Mouse (Mus musculus) kidney, embryonic 14.5 days (tissue): Measurements from ENCODE around the gene Myrip. TPM values are rescaled to one million over a fixed set of nuclear protein-coding genes. Genes with fewer than 3 reads are reported as not detected.
"Not testable (repeated sequence)": the region's sequence is repeated elsewhere in the genome, so short reads cannot be mapped to it uniquely, and the experiment has no call there.

ENCODE experiments used
- ATAC-seq: fragments of 200-750 bp; cut with Nextera tagmentation; 2 replicates; pipeline ENCODE4 v1.8.0; 2017; ENCODE audit warnings: moderate number of reproducible peaks, mild to moderate bottlenecking, moderate TSS enrichment, moderate library complexity; ENCODE audit not compliant: low FRiP score, low TSS enrichment
- H3K27ac ChIP-seq: fragments of 300-500 bp; sonication (generic); 2 replicates; pipeline ENCODE4 v1.5.1; 2014; ENCODE audit warnings: low read depth, mild to moderate bottlenecking, low read length, moderate library complexity, mixed read lengths
- H3K27me3 ChIP-seq: fragments of 300-500 bp; sonication (generic); 2 replicates; pipeline ENCODE4 v1.6.1; 2014; ENCODE audit warnings: mild to moderate bottlenecking, low read length; ENCODE audit not compliant: control insufficient read depth, insufficient read depth
- H3K36me3 ChIP-seq: fragments of 300-500 bp; sonication (generic); 2 replicates; pipeline ENCODE4 v1.6.1; 2014; ENCODE audit warnings: low read length, mixed read lengths; ENCODE audit not compliant: control insufficient read depth, insufficient read depth
- H3K4me1 ChIP-seq: fragments of 300-500 bp; sonication (generic); 2 replicates; pipeline ENCODE4 v1.6.1; 2014; ENCODE audit warnings: low read length, mixed read lengths; ENCODE audit not compliant: control insufficient read depth, insufficient read depth
- H3K4me2 ChIP-seq: fragments of 300-500 bp; sonication (generic); replicated peaks from 2 replicates; pipeline ENCODE4 v1.6.1; 2014; ENCODE audit warnings: low read depth, mild to moderate bottlenecking, low read length
- H3K4me3 ChIP-seq: fragments of 300-500 bp; sonication (generic); 2 replicates; pipeline ENCODE4 v1.5.1; 2014; ENCODE audit warnings: mild to moderate bottlenecking, low read length
- H3K9ac ChIP-seq: fragments of 300-500 bp; sonication (generic); 2 replicates; pipeline ENCODE4 v1.6.1; 2014; ENCODE audit warnings: low read depth, mild to moderate bottlenecking, low read length, moderate library complexity
- H3K9me3 ChIP-seq: fragments of 300-500 bp; sonication (generic); 2 replicates; pipeline ENCODE4 v1.6.1; 2016; ENCODE audit warnings: low read length; ENCODE audit not compliant: control insufficient read depth
- WGBS: fragments of 180-500 bp; shearing (Covaris S2); extraction: QIAGEN DNeasy Blood & Tissue Kit; methylation state at CpG from one replicate; pipeline ENCODE4 v1.1.7; 2014; 5-methylcytosine and 5-hydroxymethylcytosine counted together
- polyA plus RNA-seq: library from polyadenylated mRNA; unstranded; fragments of >200 nt; fragmentation: Nextera tagmentation; extraction: Ambion mirVana; gene quantifications from 2 replicates; pipeline ENCODE4 v1.2.1, GENCODE M21; 2014

Gene Myrip
- polyA plus RNA-seq = 0.11 and 0.26 TPM in 2 replicates

DNA sequence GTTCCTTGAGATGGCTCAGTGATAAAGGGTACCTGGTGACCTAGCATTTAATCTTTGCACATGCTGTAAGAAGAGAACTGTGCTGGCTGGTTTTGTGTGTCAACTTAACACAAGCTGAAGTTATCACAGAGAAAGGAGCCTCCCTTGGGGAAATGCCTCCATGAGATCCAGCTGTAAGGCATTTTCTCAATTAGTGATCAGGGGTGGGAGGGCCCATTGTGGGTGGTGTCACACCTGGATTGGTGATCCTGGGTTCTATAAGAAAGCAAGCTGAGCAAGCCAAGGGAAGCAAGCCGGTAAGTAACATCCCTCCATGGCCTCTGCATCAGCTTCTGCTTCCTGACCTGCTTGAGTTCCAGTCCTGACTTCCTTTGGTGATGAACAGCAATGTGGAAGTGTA lies at the start of gene Myrip:
TSS of gene Myrip (plus strand) at position 301 of the 400 bp plus-strand sequence.
- H3K36me3 ChIP-seq, H3K4me3 ChIP-seq, ATAC-seq, H3K4me2 ChIP-seq, H3K9ac ChIP-seq, H3K4me1 ChIP-seq, H3K9me3 ChIP-seq, H3K27ac ChIP-seq: not testable (repeated sequence)
- peaks cover 38% of the 10 kb centered on the region for H3K27me3 ChIP-seq
- 86% methylated on average over 1 of the region's 1 CpGs for WGBS

GRCm38 (mm10) chr9:120259805-120260204 lies 41.5 kb upstream of the Myrip start:
- no peak overlapping the region for H3K9ac ChIP-seq
- H3K36me3 ChIP-seq = no peaks in the 10 kb centered on the region
- no peaks in the 10 kb centered on the region for H3K9me3 ChIP-seq
- H3K27me3 ChIP-seq = no peaks in the 10 kb centered on the region
- H3K4me3 ChIP-seq = no peak overlapping the region
- no peaks in the 10 kb centered on the region for H3K4me1 ChIP-seq
- H3K27ac ChIP-seq = no peak overlapping the region
- ATAC-seq = no peak
- 76% methylated on average over 8 of the region's 8 CpGs for WGBS
- no peak overlapping the region for H3K4me2 ChIP-seq

DNA sequence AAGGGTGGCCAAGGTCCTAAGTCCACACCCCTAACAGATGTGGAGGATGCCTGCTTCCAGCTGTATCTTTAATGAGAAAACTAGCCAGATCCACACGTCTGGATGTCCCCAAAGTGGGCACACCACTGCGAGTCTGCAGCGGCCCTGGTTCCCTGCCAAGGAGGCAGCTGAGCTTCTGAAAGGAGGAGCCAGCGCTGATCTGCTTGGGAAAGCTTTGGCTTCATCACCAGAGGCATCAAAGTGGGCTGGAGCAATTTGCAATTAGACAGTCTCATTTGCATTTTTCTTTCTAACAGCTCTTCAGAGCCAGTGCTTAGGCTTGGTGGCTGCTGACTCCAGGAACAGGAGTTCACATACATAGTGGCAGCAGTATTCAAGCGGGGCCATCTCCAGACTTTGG lies 37.3 kb upstream of the Myrip start:
- 61% methylated on average over 5 of the region's 5 CpGs for WGBS
- no peaks in the 10 kb centered on the region for H3K27me3 ChIP-seq

GRCm38 (mm10) chr9:120273083-120273482 lies 28.2 kb upstream of the Myrip start:
- H3K9me3 ChIP-seq = no peaks in the 10 kb centered on the region
- H3K27ac ChIP-seq = no peak overlapping the region
- no peak overlapping the region for H3K9ac ChIP-seq
- 51% methylated on average over 8 of the region's 8 CpGs for WGBS
- no peaks in the 10 kb centered on the region for H3K27me3 ChIP-seq
- no peak for ATAC-seq
- H3K36me3 ChIP-seq = no peaks in the 10 kb centered on the region
- no peak overlapping the region for H3K4me3 ChIP-seq
- H3K4me2 ChIP-seq = no peak overlapping the region
- no peaks in the 10 kb centered on the region for H3K4me1 ChIP-seq

More for the DNA sequence above, 37.3 kb upstream of the Myrip start:
- Histone ChIP-seq H3K4me1 (no peaks in the 10 kb centered on the region), H3K36me3 (no peaks in the 10 kb centered on the region), H3K4me3 (no peak overlapping the region), H3K9ac (no peak overlapping the region), H3K27ac (no peak overlapping the region), H3K9me3 (no peaks in the 10 kb centered on the region), H3K4me2 (no peak overlapping the region)
- no peak for ATAC-seq

GRCm38 (mm10) chr9:120275226-120275625 lies 26.1 kb upstream of the Myrip start:
- Histone ChIP-seq H3K36me3 (no peaks in the 10 kb centered on the region), H3K4me3 (no peak overlapping the region), H3K9ac (no peak overlapping the region), H3K27ac (no peak overlapping the region), H3K4me2 (no peak overlapping the region), H3K9me3 (no peaks in the 10 kb centered on the region), H3K27me3 (no peaks in the 10 kb centered on the region), H3K4me1 (no peaks in the 10 kb centered on the region)
- 69% methylated on average over 7 of the region's 7 CpGs for WGBS
- ATAC-seq = no peak

DNA sequence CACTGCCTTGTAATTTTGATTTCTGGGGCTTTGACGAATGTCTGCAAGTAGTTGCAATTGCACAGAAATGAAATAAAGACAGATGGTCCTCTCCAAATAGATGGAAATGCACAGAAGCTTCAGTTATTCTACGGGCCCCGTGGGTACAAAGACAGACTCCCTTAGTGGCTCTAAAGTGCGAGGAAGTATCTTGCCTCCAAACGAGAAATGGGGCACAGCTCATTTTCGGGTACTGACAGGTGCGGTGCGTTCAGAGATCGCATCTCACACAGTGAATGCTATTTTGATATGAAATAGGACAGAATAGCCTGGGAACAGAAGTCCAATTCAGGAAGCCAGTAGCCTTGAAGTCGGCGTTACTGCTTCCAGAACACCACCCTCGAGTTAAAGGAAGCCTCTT lies 20.2 kb upstream of the Myrip start:
- Histone ChIP-seq H3K36me3 (no peaks in the 10 kb centered on the region), H3K4me2 (no peak overlapping the region), H3K4me1 (no peaks in the 10 kb centered on the region), H3K27me3 (no peaks in the 10 kb centered on the region), H3K27ac (no peak overlapping the region), H3K4me3 (no peak overlapping the region), H3K9me3 (no peaks in the 10 kb centered on the region), H3K9ac (no peak overlapping the region)
- ATAC-seq = no peak
- WGBS = 90% methylated on average over 12 of the region's 12 CpGs

DNA sequence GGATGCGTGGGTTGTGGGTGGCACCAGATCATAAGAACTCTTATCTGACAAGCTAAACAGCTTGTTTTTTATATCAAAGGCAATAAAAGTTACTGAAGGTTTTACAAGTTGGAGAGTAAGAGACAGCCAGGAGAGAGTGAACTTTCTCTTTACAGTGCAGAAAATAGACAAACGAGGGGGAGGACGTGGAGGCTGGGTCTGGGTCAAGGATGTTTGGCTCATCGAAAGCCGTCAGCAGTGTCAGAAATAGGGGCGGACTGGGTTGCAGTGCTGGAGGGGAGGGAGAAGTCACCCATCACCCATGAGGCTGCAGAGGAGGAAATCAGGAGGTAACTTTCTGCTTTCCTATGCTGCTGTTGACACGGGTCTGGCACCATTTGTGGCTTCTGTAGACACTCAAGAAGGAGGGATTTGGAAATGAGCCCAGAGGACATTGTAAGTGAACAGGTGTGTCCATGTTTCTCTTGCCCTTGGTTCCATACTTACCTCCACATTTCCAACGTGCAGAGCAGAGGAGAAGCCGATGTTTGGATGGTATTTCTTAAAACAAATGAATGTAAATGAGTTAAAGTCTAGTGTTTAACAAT lies 18.8 kb upstream of the Myrip start:
- ATAC-seq = no peak
- whole genome bisulfite sequencing = 48% methylated on average over 9 of the region's 9 CpGs
- H3K36me3 ChIP-seq = no peaks in the 10 kb centered on the region
- no peak overlapping the region for H3K27ac ChIP-seq
- H3K4me2 ChIP-seq = no peak overlapping the region
- no peak overlapping the region for H3K9ac ChIP-seq
- H3K27me3 ChIP-seq = no peaks in the 10 kb centered on the region
- no peaks in the 10 kb centered on the region for H3K9me3 ChIP-seq
- H3K4me1 ChIP-seq = no peaks in the 10 kb centered on the region
- no peak overlapping the region for H3K4me3 ChIP-seq

- Histone ChIP-seq H3K9ac (no peak overlapping the region), H3K27ac (no peak overlapping the region), H3K4me1 (no peaks in the 10 kb centered on the region), H3K4me3 (no peak overlapping the region), H3K4me2 (no peak overlapping the region), H3K27me3 (no peaks in the 10 kb centered on the region), H3K9me3 (no peaks in the 10 kb centered on the region), H3K36me3 (no peaks in the 10 kb centered on the region)
- WGBS = 91% methylated on average over 12 of the region's 12 CpGs
- ATAC-seq = no peak
Measured at GRCm38 (mm10) chr9:120283556-120283955, 17.8 kb upstream of the Myrip start.

- H3K27me3 ChIP-seq = no peaks in the 10 kb centered on the region
- H3K9ac ChIP-seq = no peak overlapping the region
- 61% methylated on average over 3 of the region's 3 CpGs for WGBS
- H3K4me3 ChIP-seq = no peak overlapping the region
- H3K9me3 ChIP-seq = no peaks in the 10 kb centered on the region
- no peak overlapping the region for H3K27ac ChIP-seq
- ATAC-seq = no peak
- H3K4me1 ChIP-seq = no peaks in the 10 kb centered on the region
- H3K4me2 ChIP-seq = no peak overlapping the region
- H3K36me3 ChIP-seq = no peaks in the 10 kb centered on the region
Measured at GRCm38 (mm10) chr9:120288011-120288410, 13.3 kb upstream of the Myrip start.
